Mouse (Mus musculus) activated CD4-positive, CD25-positive, alpha-beta regulatory T cell, adult 9 weeks (primary cell): ENCODE results near the gene Fam19a1. TPM values are rescaled to one million over a fixed set of nuclear protein-coding genes. Genes with fewer than 3 reads are reported as not detected.

ENCODE experiments used
- polyA plus RNA-seq: library from polyadenylated mRNA; unstranded; fragments of 100-300 nt; shearing (Covaris generic); gene quantifications from one replicate; pipeline ENCODE4 v1.2.1, GENCODE M21; 2017

Fam19a1 gene
- polyA plus RNA-seq: not detected

DNA sequence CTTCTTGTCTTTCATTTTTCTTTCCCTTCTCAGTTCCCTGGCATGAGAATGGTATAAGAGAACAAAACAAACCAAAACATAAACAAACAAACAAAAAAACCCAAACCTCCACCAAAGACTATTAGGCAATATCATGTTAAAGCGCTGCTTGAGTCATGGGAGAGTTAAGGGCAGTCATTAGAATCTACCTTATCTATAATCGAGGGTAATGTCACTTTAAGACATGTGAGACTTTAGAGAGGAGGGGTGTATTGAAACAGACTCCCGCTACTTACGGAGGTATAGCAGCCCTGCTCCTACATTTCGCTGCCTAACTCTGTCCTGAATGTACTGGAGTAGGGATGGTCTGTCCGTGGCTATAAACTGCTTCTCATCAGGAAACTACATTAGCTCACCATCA is at the start of gene Fam19a1:
Gene Fam19a1, plus strand, starts transcription at position 301 of the 400 bp plus-strand sequence.

DNA sequence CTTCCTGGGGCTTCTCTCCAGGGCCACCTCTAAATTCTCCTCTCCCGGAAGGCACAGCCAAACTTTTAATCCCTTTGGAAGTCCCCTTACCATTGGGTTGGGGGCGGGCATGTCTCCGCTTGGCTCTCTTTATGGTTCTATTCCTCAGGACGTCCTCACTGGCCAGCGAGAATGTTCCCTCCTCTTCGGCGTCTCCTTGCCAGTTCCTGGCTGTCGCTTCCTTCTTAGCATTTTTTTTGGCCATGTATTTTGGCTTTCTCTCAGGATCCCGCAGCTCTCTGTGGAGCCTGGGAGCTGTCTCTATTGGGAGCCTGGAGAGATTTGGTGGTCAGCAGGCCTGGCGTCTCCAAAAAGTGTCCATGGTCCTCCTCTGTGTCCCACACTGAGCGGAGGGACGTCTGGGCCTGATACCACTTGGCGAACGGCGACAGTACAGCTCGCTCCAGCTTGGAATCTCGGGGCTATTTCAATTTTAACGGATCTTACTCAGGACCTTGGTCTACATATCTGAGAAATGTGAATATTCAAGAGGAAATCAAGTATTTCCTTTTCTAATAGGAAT is 52.9 kb downstream of the Fam19a1 start, which contains the start of gene 1700123L14Rik:
Gene 1700123L14Rik, minus strand, starts transcription at position 426 of the 562 bp plus-strand sequence.

Other genes starting within 250 kb of the Fam19a1 start
- not detected for gene 1700123L14Rik, start 53.1 kb downstream of the Fam19a1 start, polyA plus RNA-seq